ENCODE assay signal across 24 mouse cellular contexts in the genomic region with DNA sequence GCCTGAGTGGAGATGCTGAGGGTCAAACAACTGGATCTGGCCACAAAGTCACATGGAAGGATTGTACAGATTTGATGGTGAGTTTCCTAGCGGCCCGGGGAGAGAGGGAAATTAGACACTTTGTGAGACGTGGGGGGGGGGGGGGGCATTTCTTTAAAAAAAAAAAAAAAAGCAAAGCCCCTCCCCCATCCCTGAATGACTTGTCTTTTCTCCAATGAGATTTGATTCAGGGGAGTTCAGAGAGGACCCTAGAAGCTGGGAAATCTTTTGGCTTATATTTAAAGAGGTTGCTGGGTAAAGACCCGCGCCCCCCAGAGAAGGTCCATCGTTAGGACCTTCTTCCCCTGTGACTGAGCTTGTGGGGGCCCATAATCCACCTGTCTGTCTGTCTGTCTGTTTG. TPM values are rescaled to one million over a fixed set of nuclear protein-coding genes. Genes with fewer than 3 reads are reported as not detected.
DNase-seq lines count a peak whose midpoint lies in the region; ATAC-seq and TF ChIP-seq lines count a peak whose summit lies in the region.
"Had no signal": no experiment of that assay in that cellular context is flagged by ENCODE, and none has a peak within 500 bp of the region (broad histone marks: within the 10 kb centered on the region; RNA-seq: fewer than 3 reads in every experiment).

No protein-coding gene starts in this region.

- no peak for DNase-seq in liver, adult 2 months (ENCODE audit: extremely low read depth, low read depth, low spot score)
- DNase-seq in liver (no peak), ES-E14 (ENCODE audit: low read depth, low spot score) (no peak)
- no peak for DNase-seq in liver, postnatal 0 days
- no peak for DNase-seq in layer of hippocampus, postnatal 36 days
- DNase-seq in gastrocnemius, adult 2 months, result no peak
- DNase-seq in hindbrain, embryonic 10.5 days (ENCODE audit: low spot score), result no peak
- DNase-seq: cerebellum, adult 2 months; cerebellum, postnatal 14 days had no signal

- intact Hi-C loops in gastrocnemius, adult 2 months (cut with DNase I), result no loop called here

- peak overlapping the region; percentile 66 for H3K4me2 ChIP-seq in liver, postnatal 0 days (ENCODE audit: low read depth, low read length)
- H3K4me2 ChIP-seq: embryonic facial prominence, embryonic 15.5 days; forebrain, embryonic 13.5 days; heart, embryonic 11.5 days; hindbrain, embryonic 15.5 days; limb, embryonic 13.5 days; midbrain, embryonic 15.5 days; stomach, embryonic 15.5 days had no signal

- in situ Hi-C loops in ES-E14 (cut with MboI; ENCODE audit: low sequenced_read_pairs in 2 of 2, unreplicated experiment in 2 of 2), result no loop called here

- no peak for TF ChIP-seq POLR2A in liver, adult 2 months (IDR thresholded peaks at IDR 0.05; ENCODE audit: extremely low read depth, insufficient read depth, low read length)

- H3K9ac ChIP-seq in liver, adult 2 months (ENCODE audit: low read depth, low read length), result no peak overlapping the region
- H3K9ac ChIP-seq in ES-E14 (ENCODE audit: insufficient read depth, low read depth, low read length, poor library complexity, severe bottlenecking), result no peak overlapping the region
- no peak overlapping the region for H3K9ac ChIP-seq in liver, postnatal 0 days (replicated peaks)
- H3K9ac ChIP-seq: embryonic facial prominence, embryonic 15.5 days; forebrain, embryonic 13.5 days; hindbrain, embryonic 15.5 days; limb, embryonic 13.5 days; midbrain, embryonic 15.5 days; stomach, embryonic 15.5 days had no signal

- TF ChIP-seq CTCF in liver, adult 2 months (IDR thresholded peaks at IDR 0.05; ENCODE audit: low read depth, low read length), result no peak
- TF ChIP-seq CTCF in liver, postnatal 0 days (IDR thresholded peaks at IDR 0.05; ENCODE audit: low read depth), result no peak
- TF ChIP-seq CTCF in gastrocnemius, adult 2 months (IDR thresholded peaks at IDR 0.05), result no peak

- H3K79me2 ChIP-seq in liver, adult 2 months (ENCODE audit: control insufficient read depth, insufficient read depth, low read length), result no peaks in the 10 kb centered on the region

- no peak for ATAC-seq in liver, postnatal 0 days
- ATAC-seq: forebrain, embryonic 13.5 days; midbrain, embryonic 15.5 days had no signal

- no peaks in the 10 kb centered on the region for H3K36me3 ChIP-seq in liver, adult 2 months (ENCODE audit: control insufficient read depth, insufficient read depth, low read length)
- no peaks in the 10 kb centered on the region for H3K36me3 ChIP-seq in ES-E14 (ENCODE audit: control insufficient read depth, insufficient read depth, low read length, poor library complexity, severe bottlenecking)
- H3K36me3 ChIP-seq in liver, postnatal 0 days (replicated peaks; ENCODE audit: insufficient read depth, low read length), result no peaks in the 10 kb centered on the region
- H3K36me3 ChIP-seq in hindbrain, embryonic 10.5 days, result no peaks in the 10 kb centered on the region
- H3K36me3 ChIP-seq: embryonic facial prominence, embryonic 10.5 days; embryonic facial prominence, embryonic 15.5 days; hindbrain, embryonic 15.5 days; limb, embryonic 13.5 days; midbrain, embryonic 10.5 days; midbrain, embryonic 15.5 days; stomach, embryonic 15.5 days had no signal

- no peak overlapping the region for H3K4me3 ChIP-seq in liver, adult 2 months (ENCODE audit: insufficient read depth, low read depth, low read length)
- no peak overlapping the region for H3K4me3 ChIP-seq in ES-E14 (ENCODE audit: insufficient read depth in 1 of 2, low read depth in 1 of 2, low read length in 2 of 2, poor library complexity in 1 of 2, severe bottlenecking in 1 of 2)
- no peak overlapping the region for H3K4me3 ChIP-seq in brown adipose tissue, adult 24 weeks (ENCODE audit: insufficient read depth, low read depth, low read length)
- peak overlapping the region; percentile 45 for H3K4me3 ChIP-seq in liver, postnatal 0 days (ENCODE audit: low read depth, low read length)
- H3K4me3 ChIP-seq in gastrocnemius, adult 2 months, result no peak overlapping the region
- H3K4me3 ChIP-seq in hindbrain, embryonic 10.5 days, result no peak overlapping the region
- H3K4me3 ChIP-seq: embryonic facial prominence, embryonic 10.5 days; forebrain, embryonic 13.5 days; hindbrain, embryonic 15.5 days; limb, embryonic 13.5 days; midbrain, embryonic 10.5 days; midbrain, embryonic 15.5 days had no signal

- no peak for TF ChIP-seq EP300 in liver, postnatal 0 days (IDR thresholded peaks at IDR 0.05; ENCODE audit: low read depth)

- H3K27me3 ChIP-seq in liver, adult 2 months (ENCODE audit: control insufficient read depth, insufficient read depth, low read length), result no peaks in the 10 kb centered on the region
- H3K27me3 ChIP-seq in liver, postnatal 0 days (ENCODE audit: insufficient read depth, low read length), result no peaks in the 10 kb centered on the region
- H3K27me3 ChIP-seq in hindbrain, embryonic 10.5 days (ENCODE audit: insufficient read depth, poor library complexity, severe bottlenecking), result no peaks in the 10 kb centered on the region
- H3K27me3 ChIP-seq: embryonic facial prominence, embryonic 15.5 days; forebrain, embryonic 13.5 days; hindbrain, embryonic 15.5 days; limb, embryonic 13.5 days; midbrain, embryonic 15.5 days; stomach, embryonic 15.5 days had no signal

- H3K4me1 ChIP-seq in liver, adult 2 months (ENCODE audit: control insufficient read depth, insufficient read depth, low read length), result no peaks in the 10 kb centered on the region
- peaks cover 0 to 4% of the 10 kb centered on the region in 2 experiments; a peak in 1 of 4 replicates for H3K4me1 ChIP-seq in ES-E14 (ENCODE audit: control insufficient read depth in 2 of 2, insufficient read depth in 2 of 2, low read length in 2 of 2, poor library complexity in 1 of 2)
- no peaks in the 10 kb centered on the region for H3K4me1 ChIP-seq in brown adipose tissue, adult 24 weeks (ENCODE audit: control insufficient read depth, insufficient read depth, insufficient read length, low read length)
- H3K4me1 ChIP-seq in liver, postnatal 0 days (ENCODE audit: insufficient read depth), result peaks cover 16% of the 10 kb centered on the region
- H3K4me1 ChIP-seq in hindbrain, embryonic 10.5 days (replicated peaks), result peaks cover 27% of the 10 kb centered on the region
- H3K4me1 ChIP-seq: forebrain, embryonic 13.5 days; hindbrain, embryonic 15.5 days; midbrain, embryonic 15.5 days; stomach, embryonic 15.5 days had no signal

- no peaks in the 10 kb centered on the region for H3K9me3 ChIP-seq in ES-E14 (ENCODE audit: control insufficient read depth, insufficient read depth, low read depth, low read length)
- H3K9me3 ChIP-seq in liver, postnatal 0 days (ENCODE audit: low read length), result no peaks in the 10 kb centered on the region
- H3K9me3 ChIP-seq in hindbrain, embryonic 10.5 days, result no peaks in the 10 kb centered on the region
- H3K9me3 ChIP-seq: embryonic facial prominence, embryonic 10.5 days; embryonic facial prominence, embryonic 15.5 days; forebrain, embryonic 13.5 days; hindbrain, embryonic 15.5 days; limb, embryonic 13.5 days; midbrain, embryonic 10.5 days; midbrain, embryonic 15.5 days; stomach, embryonic 15.5 days had no signal

- WGBS in liver, adult 2 months, result 80% methylated on average over 6 of the region's 6 CpGs
- WGBS in liver, postnatal 0 days (ENCODE audit: insufficient replicate concordance), result 42% methylated on average over 6 of the region's 6 CpGs
- 78% methylated on average over 6 of the region's 6 CpGs for WGBS in hindbrain, embryonic 10.5 days

- peak overlapping the region; percentile 14; the same call in 1 of the 2 replicates for H3K27ac ChIP-seq in liver, adult 2 months (replicated peaks; ENCODE audit: insufficient read depth, low read depth, low read length)
- no peak overlapping the region for H3K27ac ChIP-seq in ES-E14 (ENCODE audit: insufficient read depth, low read depth, low read length, poor library complexity, severe bottlenecking)
- peak overlapping the region; percentile 43; the same call in 1 of the 2 replicates for H3K27ac ChIP-seq in brown adipose tissue, adult 24 weeks (replicated peaks; ENCODE audit: low read depth, low read length)
- H3K27ac ChIP-seq in liver, postnatal 0 days (ENCODE audit: low read depth), result peak overlapping the region; percentile 68; the same call in 1 of the 2 replicates
- H3K27ac ChIP-seq in gastrocnemius, adult 2 months, result no peak overlapping the region; the same call in 1 of the 2 replicates
- no peak overlapping the region for H3K27ac ChIP-seq in hindbrain, embryonic 10.5 days
- H3K27ac ChIP-seq: embryonic facial prominence, embryonic 10.5 days; embryonic facial prominence, embryonic 15.5 days; forebrain, embryonic 13.5 days; hindbrain, embryonic 15.5 days; limb, embryonic 13.5 days; midbrain, embryonic 10.5 days; midbrain, embryonic 15.5 days; stomach, embryonic 15.5 days had no signal

RNA-seq across cellular contexts. Expression of a gene that starts 0.3 kb away (rescaled TPM):
- total RNA-seq in liver, adult 2 months (2014; rRNA removed), result 4.7 and 7.2 TPM in 2 replicates
- polyA plus RNA-seq in liver, adult 2 months (2012; rRNA removed), result 3.3 and 5.7 TPM in 2 replicates
- total RNA-seq in ES-E14 (2012; rRNA removed), result 2.3 and 2.7 TPM in 2 replicates
- 4.9 and 6.8 TPM in 2 replicates for polyA plus RNA-seq in brown adipose tissue, adult 24 weeks (2012; ENCODE audit: insufficient read depth, insufficient read length, missing spikeins)
- 11.5 and 13.3 TPM in 2 replicates for polyA plus RNA-seq in liver, postnatal 0 days (2015; fragmentation: Nextera tagmentation; extraction: Ambion mirVana)
- 10 to 100 TPM; 22.2 to 23.7 TPM for total RNA-seq in layer of hippocampus, postnatal 36 days (2021)
- 1 to 10 TPM; 1.9 TPM for total RNA-seq in gastrocnemius, adult 2 months (2021)
- polyA plus RNA-seq in hindbrain, embryonic 10.5 days (2016; fragmentation: Nextera tagmentation; extraction: Ambion mirVana), result 4.9 and 8.1 TPM in 2 replicates

RNA-seq across cellular contexts. Expression of a gene that starts 23.9 kb away (rescaled TPM):
- 2.8 and 4.5 TPM in 2 replicates for total RNA-seq in liver, adult 2 months (2014; rRNA removed)
- polyA plus RNA-seq in liver, adult 2 months (2012; rRNA removed), result 30.8 and 35.9 TPM in 2 replicates
- total RNA-seq in ES-E14 (2012; rRNA removed), result 2.6 and 2.9 TPM in 2 replicates
- polyA plus RNA-seq in brown adipose tissue, adult 24 weeks (2012; ENCODE audit: insufficient read depth, insufficient read length, missing spikeins), result 3.6 and 8.2 TPM in 2 replicates
- 120 and 127 TPM in 2 replicates for polyA plus RNA-seq in liver, postnatal 0 days (2015; fragmentation: Nextera tagmentation; extraction: Ambion mirVana)
- total RNA-seq in layer of hippocampus, postnatal 36 days (2021), result 1 to 10 TPM; 2.0 to 2.7 TPM
- 1 to 10 TPM; 1.4 to 1.7 TPM for total RNA-seq in gastrocnemius, adult 2 months (2021)
- 7.8 and 8.1 TPM in 2 replicates for polyA plus RNA-seq in hindbrain, embryonic 10.5 days (2016; fragmentation: Nextera tagmentation; extraction: Ambion mirVana)

RNA-seq across cellular contexts. Expression of a gene that starts 52.0 kb away (rescaled TPM):
- total RNA-seq in liver, adult 2 months (2014; rRNA removed), result under 0.01 TPM in 1 of 2 replicates, not detected in the other
- not detected in 2 replicates for polyA plus RNA-seq in liver, adult 2 months (2012; rRNA removed)
- 0.11 and 0.18 TPM in 2 replicates for total RNA-seq in ES-E14 (2012; rRNA removed)
- polyA plus RNA-seq in brown adipose tissue, adult 24 weeks (2012; ENCODE audit: insufficient read depth, insufficient read length, missing spikeins), result not detected in 2 replicates
- not detected in 2 replicates for polyA plus RNA-seq in liver, postnatal 0 days (2015; fragmentation: Nextera tagmentation; extraction: Ambion mirVana)
- 10 to 100 TPM; 21.6 to 25.1 TPM for total RNA-seq in layer of hippocampus, postnatal 36 days (2021)
- under 1 TPM in 1 of 2 experiments, not detected in 1; 0.05 TPM for total RNA-seq in gastrocnemius, adult 2 months (2021)
- 0.04 and 0.22 TPM in 2 replicates for polyA plus RNA-seq in hindbrain, embryonic 10.5 days (2016; fragmentation: Nextera tagmentation; extraction: Ambion mirVana)
- total RNA-seq: gastrocnemius, postnatal 25 days; heart, adult 18-20 months; hematopoietic stem cell, adult 5-6 weeks; neutrophil, adult 5-6 weeks had no signal
- polyA plus RNA-seq: activated CD4-positive, CD25-positive, alpha-beta regulatory T cell, adult 4 months; embryonic facial prominence, embryonic 10.5 days; embryonic facial prominence, embryonic 15.5 days; limb, embryonic 13.5 days had no signal

Comparison
In these comparisons a context has a peak if more than half of its experiments do, and no peak if none do; other contexts are left out.
1. H3K27ac ChIP-seq: peak in liver, adult 2 months (single experiment), brown adipose tissue, adult 24 weeks (single experiment) and liver, postnatal 0 days (single experiment); none in ES-E14 (single experiment), gastrocnemius, adult 2 months (single experiment) and hindbrain, embryonic 10.5 days (single experiment).
2. RNA of a gene that starts 52.0 kb away (total RNA-seq): 21.6 to 25.1 TPM in layer of hippocampus, postnatal 36 days; 0.11 to 0.18 TPM in ES-E14, 0.05 TPM in gastrocnemius, adult 2 months and under 0.01 TPM in liver, adult 2 months; every median in the first group is over 10 times any median in the second.